ENCODE assay signal across 30 mouse cellular contexts in the genomic region with DNA sequence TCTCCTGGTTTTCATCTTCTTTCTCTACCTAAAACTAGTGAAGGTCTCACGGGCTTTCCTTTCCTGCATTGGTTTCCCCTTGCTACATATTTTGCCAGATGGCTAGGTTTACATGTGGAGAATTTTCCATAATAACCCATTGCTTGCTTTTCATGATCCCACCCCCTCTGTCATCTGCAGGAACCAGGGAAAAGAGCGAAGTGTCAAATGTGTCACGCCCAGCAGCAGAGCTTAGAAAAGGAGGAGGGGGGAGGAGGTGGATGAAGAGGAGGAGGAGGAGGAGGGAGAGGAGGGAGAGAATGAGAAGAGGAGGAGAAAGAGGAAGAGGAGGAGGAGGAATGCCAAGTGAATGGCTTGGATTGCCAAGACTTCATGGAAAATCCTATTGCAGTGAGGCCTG. TPM values are rescaled to one million over a fixed set of nuclear protein-coding genes. Genes with fewer than 3 reads are reported as not detected.
DNase-seq lines count a peak whose midpoint lies in the region; ATAC-seq and TF ChIP-seq lines count a peak whose summit lies in the region.
"Had no signal": no experiment of that assay in that cellular context is flagged by ENCODE, and none has a peak within 500 bp of the region (broad histone marks: within the 10 kb centered on the region; RNA-seq: fewer than 3 reads in every experiment).

No protein-coding gene starts in this region.

- H3K27me3 ChIP-seq in forebrain, embryonic 10.5 days (ENCODE audit: poor library complexity, severe bottlenecking): no peaks in the 10 kb centered on the region
- no peaks in the 10 kb centered on the region for H3K27me3 ChIP-seq in forebrain, embryonic 11.5 days (ENCODE audit: control insufficient read depth, insufficient read depth, low read length)
- H3K27me3 ChIP-seq in liver, postnatal 0 days (ENCODE audit: insufficient read depth, low read length): no peaks in the 10 kb centered on the region
- no peaks in the 10 kb centered on the region for H3K27me3 ChIP-seq in liver, embryonic 12.5 days (replicated peaks)
- no peaks in the 10 kb centered on the region for H3K27me3 ChIP-seq in limb, embryonic 10.5 days (ENCODE audit: low read depth, poor library complexity, severe bottlenecking)
- no peaks in the 10 kb centered on the region for H3K27me3 ChIP-seq in stomach, postnatal 0 days (ENCODE audit: control insufficient read depth, insufficient read depth, low read length)
- H3K27me3 ChIP-seq: CH12.LX; embryonic facial prominence, embryonic 15.5 days; forebrain, embryonic 13.5 days; heart, embryonic 12.5 days; heart, embryonic 15.5 days; hindbrain, embryonic 13.5 days; Patski had no signal

- H3K4me1 ChIP-seq in forebrain, embryonic 10.5 days: no peaks in the 10 kb centered on the region; the same call in 1 of the 2 replicates
- H3K4me1 ChIP-seq in forebrain, embryonic 11.5 days (replicated peaks; ENCODE audit: control insufficient read depth, insufficient read depth, low read length): no peaks in the 10 kb centered on the region
- H3K4me1 ChIP-seq in liver, postnatal 0 days (ENCODE audit: insufficient read depth): no peaks in the 10 kb centered on the region
- no peaks in the 10 kb centered on the region for H3K4me1 ChIP-seq in liver, embryonic 12.5 days
- H3K4me1 ChIP-seq in limb, embryonic 10.5 days: peaks cover 31% of the 10 kb centered on the region
- H3K4me1 ChIP-seq in stomach, postnatal 0 days (replicated peaks; ENCODE audit: control insufficient read depth, insufficient read depth): no peaks in the 10 kb centered on the region
- H3K4me1 ChIP-seq: forebrain, embryonic 13.5 days; hindbrain, embryonic 10.5 days; hindbrain, embryonic 13.5 days had no signal

- H3K9ac ChIP-seq in forebrain, embryonic 11.5 days (ENCODE audit: low read length): no peak overlapping the region
- no peak overlapping the region for H3K9ac ChIP-seq in liver, postnatal 0 days (replicated peaks)
- H3K9ac ChIP-seq in liver, embryonic 12.5 days: no peak overlapping the region
- no peak overlapping the region for H3K9ac ChIP-seq in stomach, postnatal 0 days (ENCODE audit: low read length)
- H3K9ac ChIP-seq: embryonic facial prominence, embryonic 15.5 days; forebrain, embryonic 13.5 days; heart, embryonic 12.5 days; heart, embryonic 15.5 days; hindbrain, embryonic 13.5 days had no signal

- no peaks in the 10 kb centered on the region for H3K36me3 ChIP-seq in forebrain, embryonic 10.5 days (replicated peaks)
- no peaks in the 10 kb centered on the region for H3K36me3 ChIP-seq in forebrain, embryonic 11.5 days (ENCODE audit: control insufficient read depth, insufficient read depth, low read length)
- no peaks in the 10 kb centered on the region for H3K36me3 ChIP-seq in liver, postnatal 0 days (replicated peaks; ENCODE audit: insufficient read depth, low read length)
- no peaks in the 10 kb centered on the region for H3K36me3 ChIP-seq in liver, embryonic 12.5 days
- H3K36me3 ChIP-seq in limb, embryonic 10.5 days: no peaks in the 10 kb centered on the region
- H3K36me3 ChIP-seq in stomach, postnatal 0 days (ENCODE audit: control insufficient read depth, insufficient read depth, low read length): no peaks in the 10 kb centered on the region
- H3K36me3 ChIP-seq: embryonic facial prominence, embryonic 15.5 days; G1E; heart, embryonic 12.5 days; heart, embryonic 15.5 days; hindbrain, embryonic 10.5 days; hindbrain, embryonic 13.5 days had no signal

- WGBS in forebrain, embryonic 10.5 days: 83% methylated on average over 3 of the region's 3 CpGs
- WGBS in forebrain, embryonic 11.5 days: 71% methylated on average over 3 of the region's 3 CpGs
- 71% methylated on average over 3 of the region's 3 CpGs for WGBS in liver, postnatal 0 days (ENCODE audit: insufficient replicate concordance)
- 63% methylated on average over 3 of the region's 3 CpGs for WGBS in liver, embryonic 12.5 days (ENCODE audit: insufficient replicate concordance)
- WGBS in limb, embryonic 10.5 days: 82% methylated on average over 3 of the region's 3 CpGs
- WGBS in stomach, postnatal 0 days: 24% methylated on average over 3 of the region's 3 CpGs

- TF ChIP-seq EP300 in liver, postnatal 0 days (IDR thresholded peaks at IDR 0.05; ENCODE audit: low read depth): no peak
- TF ChIP-seq EP300 in stomach, postnatal 0 days (optimal IDR thresholded peaks at IDR 0.05): no peak

- H3K27ac ChIP-seq in forebrain, embryonic 10.5 days: no peak overlapping the region
- no peak overlapping the region for H3K27ac ChIP-seq in forebrain, embryonic 11.5 days (ENCODE audit: low read depth, low read length)
- no peak overlapping the region for H3K27ac ChIP-seq in liver, postnatal 0 days (ENCODE audit: low read depth)
- H3K27ac ChIP-seq in liver, embryonic 12.5 days: no peak overlapping the region
- H3K27ac ChIP-seq in limb, embryonic 10.5 days: no peak overlapping the region
- H3K27ac ChIP-seq in stomach, postnatal 0 days (replicated peaks): no peak overlapping the region
- H3K27ac ChIP-seq: embryonic facial prominence, embryonic 15.5 days; forebrain, embryonic 13.5 days; heart, embryonic 15.5 days; hindbrain, embryonic 10.5 days; hindbrain, embryonic 13.5 days had no signal

- DNase-seq in forebrain, embryonic 10.5 days (ENCODE audit: extremely low spot score, low spot score): peak; percentile 8
- DNase-seq in forebrain, embryonic 11.5 days (ENCODE audit: low spot score): no peak
- DNase-seq in liver, postnatal 0 days: peak; percentile 1
- DNase-seq in limb, embryonic 10.5 days (ENCODE audit: low spot score): peak; percentile 24
- DNase-seq in stomach, postnatal 0 days (ENCODE audit: low spot score): peak; percentile 7
- no peak for DNase-seq in adrenal gland, postnatal 4 days (ENCODE audit: low spot score in 2 of 2)
- DNase-seq: adrenal gland, postnatal 10 days; adrenal gland, postnatal 36 days; B cell, adult 2 months; cerebellum, adult 11 months; cerebellum, adult 8-10 months; cerebellum, postnatal 10 days; cerebellum, postnatal 36 days; embryo, embryonic 11 days; gastrocnemius, postnatal 10 days; gastrocnemius, postnatal 36 days; heart, postnatal 10 days; heart, postnatal 36 days had no signal

- TF ChIP-seq CTCF in liver, postnatal 0 days (IDR thresholded peaks at IDR 0.05; ENCODE audit: low read depth): no peak
- no peak for TF ChIP-seq CTCF in stomach, postnatal 0 days (IDR thresholded peaks at IDR 0.05; ENCODE audit: low read depth)

- ATAC-seq in forebrain, embryonic 11.5 days (replicated peaks; ENCODE audit: low FRiP score): no peak
- no peak for ATAC-seq in liver, postnatal 0 days
- ATAC-seq in liver, embryonic 12.5 days: no peak
- ATAC-seq in stomach, postnatal 0 days (ENCODE audit: low FRiP score, low TSS enrichment): no peak
- ATAC-seq: forebrain, embryonic 13.5 days; forebrain, embryonic 16.5 days; hindbrain, embryonic 16.5 days; Patski had no signal

- no peak overlapping the region for H3K4me2 ChIP-seq in forebrain, embryonic 11.5 days (ENCODE audit: low read depth, low read length, severe bottlenecking)
- no peak overlapping the region for H3K4me2 ChIP-seq in liver, postnatal 0 days (ENCODE audit: low read depth, low read length)
- H3K4me2 ChIP-seq in liver, embryonic 12.5 days: no peak overlapping the region
- H3K4me2 ChIP-seq in stomach, postnatal 0 days (replicated peaks; ENCODE audit: low read depth): no peak overlapping the region
- H3K4me2 ChIP-seq: embryonic facial prominence, embryonic 15.5 days; forebrain, embryonic 13.5 days; heart, embryonic 12.5 days; heart, embryonic 15.5 days; hindbrain, embryonic 13.5 days had no signal

- no peak overlapping the region for H3K4me3 ChIP-seq in forebrain, embryonic 10.5 days
- H3K4me3 ChIP-seq in forebrain, embryonic 11.5 days (ENCODE audit: low read depth, low read length): no peak overlapping the region
- H3K4me3 ChIP-seq in liver, postnatal 0 days (ENCODE audit: low read depth, low read length): no peak overlapping the region
- no peak overlapping the region for H3K4me3 ChIP-seq in liver, embryonic 12.5 days
- H3K4me3 ChIP-seq in limb, embryonic 10.5 days: no peak overlapping the region
- H3K4me3 ChIP-seq in stomach, postnatal 0 days (ENCODE audit: low read depth, low read length): no peak overlapping the region
- H3K4me3 ChIP-seq: embryonic facial prominence, embryonic 15.5 days; forebrain, embryonic 13.5 days; heart, embryonic 12.5 days; heart, embryonic 15.5 days; hindbrain, embryonic 10.5 days; hindbrain, embryonic 13.5 days had no signal

- peaks cover 7% of the 10 kb centered on the region; the same call in 1 of the 2 replicates for H3K9me3 ChIP-seq in forebrain, embryonic 10.5 days
- no peaks in the 10 kb centered on the region for H3K9me3 ChIP-seq in forebrain, embryonic 11.5 days (ENCODE audit: control insufficient read depth, low read length)
- no peaks in the 10 kb centered on the region for H3K9me3 ChIP-seq in liver, postnatal 0 days (ENCODE audit: low read length)
- no peaks in the 10 kb centered on the region for H3K9me3 ChIP-seq in liver, embryonic 12.5 days (replicated peaks)
- peaks cover 4% of the 10 kb centered on the region; the same call in 1 of the 2 replicates for H3K9me3 ChIP-seq in limb, embryonic 10.5 days (replicated peaks)
- no peaks in the 10 kb centered on the region for H3K9me3 ChIP-seq in stomach, postnatal 0 days (ENCODE audit: control insufficient read depth, low read length)
- H3K9me3 ChIP-seq: embryonic facial prominence, embryonic 15.5 days; heart, embryonic 15.5 days had no signal

RNA-seq across cellular contexts. Expression of a gene that starts 17.9 kb away (rescaled TPM):
- polyA plus RNA-seq in forebrain, embryonic 10.5 days (2016; fragmentation: Nextera tagmentation; extraction: Ambion mirVana): 9.2 and 9.7 TPM in 2 replicates
- 11.6 and 12.4 TPM in 2 replicates for polyA plus RNA-seq in forebrain, embryonic 11.5 days (2014; fragmentation: Nextera tagmentation; extraction: Ambion mirVana)
- 2.3 and 2.5 TPM in 2 replicates for polyA plus RNA-seq in liver, postnatal 0 days (2015; fragmentation: Nextera tagmentation; extraction: Ambion mirVana)
- 7.8 and 8.9 TPM in 2 replicates for polyA plus RNA-seq in liver, embryonic 12.5 days (2016; fragmentation: Nextera tagmentation; extraction: Ambion mirVana)
- 20.4 and 25.7 TPM in 2 replicates for polyA plus RNA-seq in limb, embryonic 10.5 days (2016; fragmentation: Nextera tagmentation; extraction: Ambion mirVana)
- polyA plus RNA-seq in stomach, postnatal 0 days (2015; fragmentation: Nextera tagmentation; extraction: Ambion mirVana): 6.5 and 8.1 TPM in 2 replicates
- total RNA-seq in adrenal gland, postnatal 4 days (2021): 10 to 100 TPM; 30.2 to 30.4 TPM
- polyA plus RNA-seq: G1E had no signal

Comparison
In these comparisons a context has a peak if more than half of its experiments do, and no peak if none do; other contexts are left out.
1. DNase-seq: peak in forebrain, embryonic 10.5 days (single experiment), liver, postnatal 0 days (single experiment), limb, embryonic 10.5 days (single experiment) and stomach, postnatal 0 days (single experiment); none in forebrain, embryonic 11.5 days (single experiment) and adrenal gland, postnatal 4 days (0 of 2).